Mouse (Mus musculus) forebrain, embryonic 13.5 days (tissue): ENCODE measurements at regions not wholly inside any gene's neighbourhood (a gene's known extent, or its start where the extent isn't known, plus 50 kb on each side); places are given as distances from the start of the nearest gene placed in this dataset.

Experiments
- ATAC-seq: fragments of 200-750 bp; cut with Nextera tagmentation; 2 replicates; pipeline ENCODE4 v1.8.0; 2017
- H3K27ac ChIP-seq: fragments of 300-500 bp; sonication (generic); 2 replicates; pipeline ENCODE4 v1.5.1; 2015; ENCODE audit warnings: inconsistent platforms, mild to moderate bottlenecking, moderate library complexity
- H3K27me3 ChIP-seq: fragments of 300-500 bp; sonication (generic); 2 replicates; pipeline ENCODE4 v1.6.1; 2015; ENCODE audit warnings: mild to moderate bottlenecking, inconsistent platforms
- H3K36me3 ChIP-seq: fragments of 300-500 bp; sonication (generic); 2 replicates; pipeline ENCODE4 v1.6.1; 2015; ENCODE audit warnings: mild to moderate bottlenecking, inconsistent platforms; ENCODE audit not compliant: poor library complexity, severe bottlenecking
- H3K4me1 ChIP-seq: fragments of 300-500 bp; sonication (generic); 2 replicates; pipeline ENCODE4 v1.6.1; 2015; ENCODE audit warnings: inconsistent platforms
- H3K4me2 ChIP-seq: fragments of 300-500 bp; sonication (generic); 2 replicates; pipeline ENCODE4 v1.6.1; 2015; ENCODE audit warnings: inconsistent platforms, mild to moderate bottlenecking, moderate library complexity
- H3K4me3 ChIP-seq: fragments of 300-500 bp; sonication (generic); 2 replicates; pipeline ENCODE4 v1.5.1; 2015; ENCODE audit warnings: mild to moderate bottlenecking, inconsistent platforms
- H3K9ac ChIP-seq: fragments of 300-500 bp; sonication (generic); 2 replicates; pipeline ENCODE4 v1.6.1; 2015; ENCODE audit warnings: mild to moderate bottlenecking, inconsistent platforms
- H3K9me3 ChIP-seq: fragments of 300-500 bp; sonication (generic); replicated peaks from 2 replicates; pipeline ENCODE4 v1.6.1; 2016; ENCODE audit warnings: inconsistent platforms
- WGBS: fragments of 180-500 bp; shearing (Covaris S2); methylation state at CpG from one replicate; pipeline ENCODE4 v1.1.7; 2015; 5-methylcytosine and 5-hydroxymethylcytosine counted together

DNA sequence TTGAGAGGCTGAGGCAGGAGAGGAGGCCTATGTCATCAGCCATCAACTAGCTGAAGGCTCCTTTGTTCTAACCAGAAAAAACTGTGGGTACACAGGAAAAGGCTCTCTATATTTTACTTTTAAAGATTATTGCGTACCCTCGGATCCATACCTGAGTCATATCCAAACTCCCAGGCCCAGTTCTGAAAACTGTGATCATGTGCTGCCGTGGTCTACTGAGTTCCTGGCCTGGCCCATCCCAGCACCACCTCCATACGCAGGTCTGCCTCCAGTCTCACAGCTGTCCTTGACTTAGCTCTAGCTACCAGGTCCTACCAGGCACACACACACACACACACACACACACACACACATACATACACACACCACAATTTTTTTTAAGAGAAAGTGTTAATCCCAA, 87.0 kb upstream of the Hs6st1 start:
- H3K4me3 ChIP-seq = no peak overlapping the region
- 0 out of 2 replicates have a peak, but pooled peaks cover 6% of the 10 kb centered on the region for H3K4me1 ChIP-seq
- H3K36me3 ChIP-seq = no peaks in the 10 kb centered on the region
- H3K27ac ChIP-seq = no peak overlapping the region
- H3K27me3 ChIP-seq = no peaks in the 10 kb centered on the region
- no peak overlapping the region for H3K4me2 ChIP-seq
- no peaks in the 10 kb centered on the region for H3K9me3 ChIP-seq
- no peak for ATAC-seq
- H3K9ac ChIP-seq = no peak overlapping the region
- WGBS = 96% methylated on average over 4 of the region's 4 CpGs

DNA sequence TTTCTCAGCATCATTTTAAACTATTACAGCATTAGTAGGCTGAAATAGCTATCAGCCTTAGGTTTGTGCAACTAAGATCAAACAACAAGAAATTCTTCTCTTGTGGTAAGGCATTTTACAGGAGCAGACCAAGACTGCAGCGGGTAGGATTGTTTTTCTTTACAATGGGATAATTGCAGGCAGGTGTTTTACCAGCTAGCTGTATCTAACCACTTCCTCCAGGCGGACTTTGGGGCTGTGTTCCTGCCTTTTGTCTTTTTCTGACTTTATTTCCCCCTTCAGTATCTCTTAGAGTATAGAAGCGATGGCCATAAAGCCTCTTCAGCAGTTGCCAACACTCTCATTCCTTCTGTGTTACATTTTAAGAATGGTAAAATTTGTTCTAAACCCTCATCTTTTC, 84.8 kb upstream of the Hs6st1 start:
- H3K36me3 ChIP-seq = no peaks in the 10 kb centered on the region
- no peaks in the 10 kb centered on the region for H3K27me3 ChIP-seq
- 88% methylated on average over 3 of the region's 3 CpGs for WGBS
- no peak overlapping the region for H3K4me3 ChIP-seq
- H3K4me2 ChIP-seq = no peak overlapping the region
- no peak overlapping the region for H3K27ac ChIP-seq
- no peak overlapping the region for H3K9ac ChIP-seq
- no peaks in the 10 kb centered on the region for H3K9me3 ChIP-seq
- 0 out of 2 replicates have a peak, but pooled peaks cover 6% of the 10 kb centered on the region for H3K4me1 ChIP-seq
- no peak for ATAC-seq

DNA sequence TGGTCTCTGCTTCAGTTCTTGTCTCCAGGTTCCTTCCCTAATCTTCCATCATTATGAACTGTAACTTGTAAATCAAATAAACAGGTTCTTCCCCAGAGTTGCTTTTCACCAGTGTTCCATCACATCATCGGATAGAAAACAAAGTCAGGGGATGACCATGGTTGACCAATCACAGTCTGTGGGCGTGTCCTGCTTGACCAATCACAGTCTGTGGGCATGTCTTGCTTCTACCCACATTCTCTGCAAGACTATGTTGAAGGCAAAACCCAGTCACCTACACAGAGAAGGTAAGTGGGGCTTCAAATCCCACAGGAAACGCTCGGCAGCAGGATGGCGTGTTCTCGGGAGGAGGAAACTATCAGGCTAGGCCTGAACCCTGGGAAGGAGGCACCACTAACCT, 82.9 kb upstream of the Hs6st1 start:
- H3K4me1 ChIP-seq = 0 out of 2 replicates have a peak, but pooled peaks cover 6% of the 10 kb centered on the region
- no peak overlapping the region for H3K4me3 ChIP-seq
- H3K36me3 ChIP-seq = no peaks in the 10 kb centered on the region
- no peak for ATAC-seq
- H3K4me2 ChIP-seq = no peak overlapping the region
- WGBS = 92% methylated on average over 6 of the region's 6 CpGs
- H3K27me3 ChIP-seq = no peaks in the 10 kb centered on the region
- H3K9me3 ChIP-seq = peaks cover 10% of the 10 kb centered on the region; the same call in 1 of the 2 replicates
- H3K27ac ChIP-seq = no peak overlapping the region
- H3K9ac ChIP-seq = no peak overlapping the region

DNA sequence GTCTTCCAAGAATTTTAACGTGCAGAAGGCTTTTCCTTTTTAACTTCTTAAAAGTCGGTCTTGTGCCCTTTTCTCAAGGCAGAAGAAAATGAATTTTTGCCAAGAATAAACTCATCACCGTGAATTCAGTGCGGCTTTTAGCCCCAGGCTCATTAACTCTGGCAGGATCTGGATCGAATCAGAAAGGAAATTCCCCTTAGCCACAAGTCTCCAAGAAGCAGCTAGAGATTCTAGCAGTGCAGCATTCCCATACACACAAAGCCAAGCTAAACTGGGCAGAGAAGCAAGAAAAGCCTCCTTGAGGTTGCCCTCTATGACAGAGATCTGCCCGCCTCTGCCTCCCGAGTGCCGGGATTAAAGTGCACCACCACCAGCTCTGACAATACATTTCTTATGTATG, 81.5 kb upstream of the Hs6st1 start:
- Histone ChIP-seq H3K27ac (no peak overlapping the region), H3K9ac (no peak overlapping the region), H3K27me3 (no peaks in the 10 kb centered on the region), H3K4me1 (0 out of 2 replicates have a peak, but pooled peaks cover 6% of the 10 kb centered on the region), H3K36me3 (no peaks in the 10 kb centered on the region), H3K4me2 (no peak overlapping the region), H3K4me3 (no peak overlapping the region), H3K9me3 (peaks cover 15% of the 10 kb centered on the region; the same call in 1 of the 2 replicates)
- ATAC-seq = no peak
- 89% methylated on average over 8 of the region's 8 CpGs for WGBS

DNA sequence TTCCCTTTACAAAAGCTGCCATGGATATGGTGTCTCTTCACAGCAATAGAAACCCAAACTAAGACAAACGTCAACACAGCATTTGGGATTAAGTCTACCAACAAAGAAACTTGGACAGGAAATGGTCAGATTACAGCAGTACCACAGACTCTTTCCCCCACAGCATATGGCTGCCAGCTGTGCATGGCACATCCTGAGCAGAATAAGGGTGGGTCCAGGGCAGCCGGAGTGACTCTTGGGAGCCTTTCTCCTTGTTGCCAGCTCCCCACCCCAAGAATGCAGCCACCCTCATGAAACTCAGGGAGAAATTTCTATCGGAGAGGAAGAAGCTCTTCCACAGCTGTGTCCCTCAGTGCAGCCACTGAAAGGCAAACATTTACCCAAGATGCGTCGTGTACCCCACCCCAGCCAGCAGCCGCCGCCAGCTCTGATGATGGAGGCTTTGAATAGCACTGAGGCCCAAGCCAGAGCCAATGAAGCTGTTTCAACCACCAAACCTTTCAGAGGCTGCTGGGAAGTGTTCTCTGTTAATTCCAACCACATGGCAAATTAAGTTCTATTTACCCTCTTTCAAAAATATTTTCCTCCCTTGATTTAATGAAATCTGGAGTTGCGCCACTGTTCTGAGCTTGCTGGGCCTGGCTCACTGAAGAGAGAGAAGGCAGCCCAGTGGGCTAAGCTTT, 75.8 kb upstream of the Hs6st1 start:
- Histone ChIP-seq H3K27ac (no peak overlapping the region), H3K4me1 (no peaks in the 10 kb centered on the region; the same call in 1 of the 2 replicates), H3K36me3 (no peaks in the 10 kb centered on the region), H3K9ac (no peak overlapping the region), H3K4me3 (no peak overlapping the region), H3K27me3 (no peaks in the 10 kb centered on the region), H3K4me2 (no peak overlapping the region), H3K9me3 (peaks cover 15% of the 10 kb centered on the region; the same call in 1 of the 2 replicates)
- 87% methylated on average over 8 of the region's 8 CpGs for WGBS
- no peak for ATAC-seq

DNA sequence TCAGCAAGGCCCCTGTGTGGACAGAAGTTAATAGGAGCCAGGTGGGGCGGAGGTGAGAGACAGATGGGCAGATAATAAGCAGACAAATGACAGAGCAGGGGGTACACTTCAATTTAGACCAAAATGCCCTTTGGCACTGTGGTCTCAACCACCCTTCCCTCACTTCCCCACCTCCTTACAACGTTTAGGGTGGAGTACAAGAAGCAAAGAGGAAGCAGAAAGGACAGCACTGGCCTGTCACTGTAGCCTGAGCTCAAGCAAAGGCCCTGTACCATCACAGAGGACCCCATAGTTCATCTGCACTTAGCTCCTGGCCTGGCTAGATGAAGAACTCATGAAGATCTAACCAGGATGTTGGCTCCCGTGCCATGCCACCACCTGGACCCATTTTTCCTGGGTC, 75.3 kb upstream of the Hs6st1 start:
- WGBS = 74% methylated on average over 3 of the region's 3 CpGs
- H3K9ac ChIP-seq = no peak overlapping the region
- no peak overlapping the region for H3K27ac ChIP-seq
- no peaks in the 10 kb centered on the region for H3K27me3 ChIP-seq
- H3K9me3 ChIP-seq = peaks cover 15% of the 10 kb centered on the region; the same call in 1 of the 2 replicates
- no peak overlapping the region for H3K4me2 ChIP-seq
- no peaks in the 10 kb centered on the region for H3K36me3 ChIP-seq
- ATAC-seq = no peak
- no peaks in the 10 kb centered on the region; the same call in 1 of the 2 replicates for H3K4me1 ChIP-seq
- H3K4me3 ChIP-seq = no peak overlapping the region

DNA sequence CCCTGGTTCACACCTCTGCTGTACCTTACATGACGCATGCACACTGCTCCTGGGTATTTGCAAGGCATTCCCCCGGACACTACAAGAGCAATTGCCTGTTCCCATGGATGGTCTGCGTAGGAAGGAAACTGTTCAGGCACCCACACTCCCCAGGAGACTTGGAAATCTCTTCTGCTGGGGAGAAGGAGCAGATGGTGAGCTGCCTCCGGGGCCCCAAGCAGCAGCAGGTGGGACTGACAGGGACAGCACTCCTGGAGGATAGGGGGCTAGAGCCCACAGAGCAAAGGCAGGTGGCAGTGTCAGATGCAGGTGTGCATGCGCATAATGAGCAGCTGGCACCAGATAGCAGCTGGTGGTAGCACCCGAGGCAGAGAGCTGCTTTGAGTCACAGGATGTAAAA, 72.5 kb upstream of the Hs6st1 start:
- H3K9me3 ChIP-seq = 0 out of 2 replicates have a peak, but pooled peaks cover 2% of the 10 kb centered on the region
- H3K4me1 ChIP-seq = no peaks in the 10 kb centered on the region; the same call in 1 of the 2 replicates
- no peak for ATAC-seq
- no peak overlapping the region for H3K4me2 ChIP-seq
- H3K36me3 ChIP-seq = no peaks in the 10 kb centered on the region
- H3K27ac ChIP-seq = no peak overlapping the region
- H3K27me3 ChIP-seq = no peaks in the 10 kb centered on the region
- 70% methylated on average over 6 of the region's 6 CpGs for WGBS
- no peak overlapping the region for H3K4me3 ChIP-seq
- H3K9ac ChIP-seq = no peak overlapping the region

DNA sequence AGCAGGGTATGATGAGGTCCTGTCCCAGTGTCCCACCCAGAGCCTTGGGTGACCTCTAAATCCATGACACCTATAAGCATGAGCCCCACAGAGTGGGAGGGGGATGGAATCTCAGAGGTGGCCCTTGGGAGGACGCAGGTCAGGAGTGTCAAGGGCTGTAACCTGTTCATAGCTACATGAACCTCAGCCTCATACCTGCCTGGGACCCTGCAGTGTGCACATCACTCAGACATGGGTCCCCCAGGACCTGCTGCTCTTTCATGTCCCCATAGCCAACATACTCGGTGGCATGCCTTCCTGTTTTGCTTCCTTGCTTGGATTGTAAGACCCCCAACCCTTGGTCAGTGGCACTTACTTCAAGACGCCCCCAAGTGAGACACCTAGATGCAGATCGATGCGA, 66.9 kb upstream of the Hs6st1 start:
- no peak overlapping the region for H3K27ac ChIP-seq
- no peak overlapping the region for H3K9ac ChIP-seq
- H3K4me3 ChIP-seq = no peak overlapping the region
- 94% methylated on average over 5 of the region's 5 CpGs for WGBS
- H3K36me3 ChIP-seq = no peaks in the 10 kb centered on the region
- no peak for ATAC-seq
- H3K27me3 ChIP-seq = no peaks in the 10 kb centered on the region
- no peak overlapping the region for H3K4me2 ChIP-seq
- peaks cover 9% of the 10 kb centered on the region; the same call in 1 of the 2 replicates for H3K4me1 ChIP-seq
- H3K9me3 ChIP-seq = no peaks in the 10 kb centered on the region

DNA sequence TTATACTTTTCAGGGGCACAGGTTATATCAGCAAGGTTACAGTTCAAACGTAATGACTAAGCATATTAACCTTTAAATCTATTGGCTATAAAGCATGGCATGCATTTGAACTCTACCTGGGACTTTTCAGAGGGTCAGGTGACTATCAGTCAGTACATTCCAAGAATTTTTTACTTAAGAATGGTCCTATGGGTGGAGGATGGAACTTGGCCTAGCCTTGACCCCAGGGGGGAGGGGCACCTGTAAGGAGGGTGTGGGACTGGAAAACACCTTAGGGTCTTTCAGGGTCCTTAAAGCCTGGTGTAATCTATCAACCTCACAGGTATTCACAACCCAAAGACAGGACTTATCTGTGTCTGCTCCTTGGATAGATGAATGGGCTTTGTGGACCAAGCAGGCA, 66.4 kb upstream of the Hs6st1 start:
- no peak overlapping the region for H3K4me3 ChIP-seq
- no peak for ATAC-seq
- H3K9me3 ChIP-seq = no peaks in the 10 kb centered on the region
- H3K36me3 ChIP-seq = no peaks in the 10 kb centered on the region
- H3K27me3 ChIP-seq = no peaks in the 10 kb centered on the region
- H3K4me2 ChIP-seq = no peak overlapping the region
- 77% methylated on average over 1 of the region's 1 CpGs for WGBS
- H3K27ac ChIP-seq = no peak overlapping the region
- peaks cover 9% of the 10 kb centered on the region; the same call in 1 of the 2 replicates for H3K4me1 ChIP-seq
- no peak overlapping the region for H3K9ac ChIP-seq

DNA sequence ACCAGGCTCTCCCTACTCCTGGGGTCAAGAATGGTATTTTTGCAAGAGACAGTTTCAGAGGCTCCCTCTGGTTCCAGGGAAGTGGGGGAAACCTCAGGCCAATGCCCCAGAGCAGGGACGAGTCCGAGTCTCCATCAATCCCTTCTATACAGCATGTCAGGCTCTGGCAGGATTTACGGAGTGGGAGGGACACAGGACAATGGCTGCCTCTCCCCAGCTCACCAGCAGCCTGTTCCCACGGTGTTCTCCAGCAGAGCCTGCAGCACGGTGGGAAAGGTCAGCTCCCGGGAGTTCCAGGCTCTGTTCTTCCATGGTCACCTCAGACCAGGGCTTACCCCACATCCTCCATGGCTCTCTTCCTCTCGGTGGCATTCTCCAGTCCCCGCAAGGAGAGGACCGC, 64.6 kb upstream of the Hs6st1 start:
- no peak overlapping the region; the same call in 1 of the 2 replicates for H3K9ac ChIP-seq
- no peak overlapping the region for H3K4me2 ChIP-seq
- H3K9me3 ChIP-seq = no peaks in the 10 kb centered on the region
- ATAC-seq = no peak; the same call in 1 of the 2 replicates
- H3K27me3 ChIP-seq = no peaks in the 10 kb centered on the region
- H3K4me3 ChIP-seq = no peak overlapping the region
- H3K36me3 ChIP-seq = no peaks in the 10 kb centered on the region
- H3K27ac ChIP-seq = no peak overlapping the region; the same call in 1 of the 2 replicates
- WGBS = 9% methylated on average over 9 of the region's 9 CpGs
- peaks cover 9% of the 10 kb centered on the region; the same call in 1 of the 2 replicates for H3K4me1 ChIP-seq

DNA sequence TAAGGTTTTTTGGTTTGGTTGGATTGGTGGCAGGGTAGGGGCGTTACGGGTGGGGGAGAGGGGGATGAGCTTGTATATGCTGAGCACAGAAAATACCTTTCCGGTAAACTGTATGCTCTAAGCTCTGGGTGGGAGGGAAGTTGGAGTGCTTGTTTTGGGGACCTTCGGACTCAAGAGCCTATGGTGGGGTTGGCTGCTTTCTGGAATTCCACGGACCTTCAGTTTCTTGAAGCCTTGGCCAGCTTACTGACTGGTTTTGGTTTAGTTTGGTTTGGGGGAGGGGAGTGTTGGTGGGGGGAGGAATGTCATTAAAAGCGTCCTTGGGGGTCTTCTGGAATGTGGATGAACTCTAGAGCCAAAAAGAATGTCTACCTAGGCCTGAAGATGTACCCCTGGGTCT, 59.6 kb upstream of the Hs6st1 start:
- Histone ChIP-seq H3K27me3 (0 out of 2 replicates have a peak, but pooled peaks cover 4% of the 10 kb centered on the region), H3K4me3 (no peak overlapping the region), H3K9ac (no peak overlapping the region), H3K27ac (no peak overlapping the region; the same call in 1 of the 2 replicates), H3K4me1 (peaks cover 5% of the 10 kb centered on the region; the same call in 1 of the 2 replicates), H3K9me3 (no peaks in the 10 kb centered on the region), H3K36me3 (no peaks in the 10 kb centered on the region), H3K4me2 (no peak overlapping the region)
- WGBS = 89% methylated on average over 6 of the region's 6 CpGs
- no peak for ATAC-seq

DNA sequence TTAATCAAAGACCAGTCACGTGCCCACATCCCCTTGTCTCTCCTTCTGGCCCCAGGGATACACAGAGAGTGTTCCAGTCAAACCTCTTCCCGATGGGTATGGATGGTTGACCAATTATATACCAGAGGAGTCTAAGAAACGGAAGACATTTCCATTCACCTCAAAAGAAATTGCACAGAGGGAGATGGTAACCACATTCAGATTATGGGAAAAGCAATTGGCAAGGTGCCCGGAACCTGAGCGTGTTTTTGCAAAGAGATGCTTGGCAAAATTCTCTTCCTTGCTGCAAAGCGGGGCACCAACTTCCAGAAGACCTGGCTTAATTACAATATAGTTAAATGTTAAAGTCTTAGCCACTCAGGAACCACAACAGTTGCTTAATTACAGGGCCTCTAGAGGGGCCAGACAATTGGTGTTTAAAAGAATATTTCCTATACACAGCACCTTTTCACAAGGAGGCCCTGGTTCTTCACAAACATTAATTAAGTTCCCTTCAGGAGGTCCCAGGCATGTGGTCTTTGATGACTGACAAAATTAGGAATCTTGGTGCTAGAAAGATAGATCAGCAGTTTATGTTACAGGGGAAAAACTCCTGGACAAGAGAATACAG, 59.1 kb upstream of the Hs6st1 start:
- H3K27me3 ChIP-seq = 0 out of 2 replicates have a peak, but pooled peaks cover 4% of the 10 kb centered on the region
- no peak overlapping the region for H3K4me2 ChIP-seq
- WGBS = 46% methylated on average over 6 of the region's 6 CpGs
- ATAC-seq = peak; percentile 41; the same call in 1 of the 2 replicates
- no peak overlapping the region; the same call in 1 of the 2 replicates for H3K27ac ChIP-seq
- H3K4me3 ChIP-seq = no peak overlapping the region
- no peaks in the 10 kb centered on the region for H3K4me1 ChIP-seq
- no peaks in the 10 kb centered on the region for H3K36me3 ChIP-seq
- no peak overlapping the region for H3K9ac ChIP-seq
- no peaks in the 10 kb centered on the region for H3K9me3 ChIP-seq
